In genomic region chr7:109694576-109695338, GRCm38 (mm10) we compare ENCODE assay signal across 18 mouse cellular contexts. TPM values are rescaled to one million over a fixed set of nuclear protein-coding genes. Genes with fewer than 3 reads are reported as not detected.
"Had no signal": no experiment of that assay in that cellular context is flagged by ENCODE, and none has a peak within 500 bp of the region (broad histone marks: within the 10 kb centered on the region; RNA-seq: fewer than 3 reads in every experiment).

No protein-coding gene starts in this region.

- H3K9me3 ChIP-seq: liver, embryonic 13.5 days had no signal

- DNase-seq: kidney, adult 9 months; kidney, postnatal 14 days; layer of hippocampus, postnatal 36 days; liver, embryonic 13.5 days; lung, adult 2 months; lung, postnatal 14 days; lung, postnatal 4 days; midbrain, embryonic 14.5 days; thymus, postnatal 25 days had no signal

- H3K27ac ChIP-seq: left cerebral cortex, adult 2 months; liver, embryonic 13.5 days had no signal

- H3K36me3 ChIP-seq: liver, embryonic 13.5 days had no signal

- H3K4me3 ChIP-seq: left cerebral cortex, adult 2 months; liver, embryonic 13.5 days had no signal

- H3K4me1 ChIP-seq: liver, embryonic 13.5 days had no signal

- H3K9ac ChIP-seq: liver, embryonic 13.5 days had no signal

- H3K27me3 ChIP-seq: liver, embryonic 13.5 days had no signal

RNA-seq across cellular contexts. Expression of gene BC051019, which starts 28.9 kb away (rescaled TPM):
- total RNA-seq: layer of hippocampus, postnatal 36 days; left cerebral cortex, adult 2 months; left cerebral cortex, postnatal 10 days; left cerebral cortex, postnatal 36 days; liver, adult 2 months; megakaryocyte progenitor cell, adult 5-6 weeks; megakaryocyte-erythroid progenitor cell, adult 5-6 weeks had no signal

RNA-seq across cellular contexts. Expression of gene Ascl3, which starts 36.8 kb away (rescaled TPM):
- total RNA-seq: layer of hippocampus, adult 8-10 months; layer of hippocampus, postnatal 10 days; layer of hippocampus, postnatal 36 days; left cerebral cortex, adult 2 months; left cerebral cortex, postnatal 10 days; left cerebral cortex, postnatal 36 days; liver, adult 2 months; megakaryocyte progenitor cell, adult 5-6 weeks; megakaryocyte-erythroid progenitor cell, adult 5-6 weeks; midbrain, postnatal 0 days had no signal
